Mouse (Mus musculus) spleen, adult 2 months (tissue): ENCODE data around the gene Srbd1.

Experiments
- CTCF ChIP-seq: fragments of 200-500 bp; IDR thresholded peaks from 2 replicates; pipeline ENCODE4 v1.5.1; 2011; ENCODE audit warnings: mild to moderate bottlenecking, inconsistent platforms; ENCODE audit not compliant: insufficient read depth, insufficient read length, insufficient replicate concordance; ENCODE audit errors: extremely low read depth
- POLR2A ChIP-seq: fragments of 200-500 bp; IDR thresholded peaks from 2 replicates; pipeline ENCODE4 v1.6.1; 2011; ENCODE audit warnings: low read depth, low read length, inconsistent platforms

DNA sequence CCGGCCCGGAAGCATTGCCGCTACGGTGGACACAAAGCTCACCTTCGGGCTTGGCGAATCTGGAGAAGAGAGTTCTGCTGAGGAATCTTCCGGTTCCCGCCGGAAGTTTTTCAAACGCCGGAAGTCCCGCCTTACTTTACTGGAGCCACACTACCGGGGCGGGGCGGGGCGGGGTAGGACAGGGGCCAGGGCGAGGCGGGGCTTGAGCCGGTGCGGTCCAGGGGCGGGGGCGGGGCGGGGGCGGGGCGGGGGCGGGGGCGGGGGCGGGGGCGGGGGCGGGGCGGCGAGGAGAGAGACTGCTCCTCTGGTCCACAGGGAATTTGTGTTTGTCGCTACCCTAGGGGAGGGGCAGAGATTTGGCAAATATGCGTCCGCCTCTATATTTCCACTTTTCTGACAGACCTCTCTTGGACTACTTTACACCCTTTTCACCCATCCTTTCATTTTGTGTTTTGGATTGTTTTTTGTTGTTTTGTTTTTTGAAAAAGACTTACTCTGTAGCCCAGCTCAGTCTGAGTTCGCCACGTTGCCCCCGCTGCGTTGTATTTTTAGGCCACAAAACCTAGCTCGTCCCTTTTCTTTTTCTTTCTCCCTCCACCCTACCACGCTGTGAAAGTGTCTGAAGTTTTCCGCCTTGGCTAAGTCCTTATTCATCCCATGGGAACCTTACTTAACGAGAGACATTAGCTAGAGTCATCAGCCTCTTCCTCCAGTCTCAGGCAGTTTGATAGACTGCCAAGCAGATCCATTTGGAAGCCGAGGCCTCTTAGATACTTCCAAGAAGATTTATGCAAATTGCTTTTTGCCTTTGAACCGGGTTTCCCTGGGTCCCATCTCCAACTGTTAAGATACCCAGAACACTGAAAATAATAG lies at the start of gene Srbd1:
- TF ChIP-seq CTCF (no peak), POLR2A (no peak)
